Mouse (Mus musculus): ENCODE measurements around the gene Lcn10. TPM values are rescaled to one million over a fixed set of nuclear protein-coding genes. Genes with fewer than 3 reads are reported as not detected.
"Not testable (repeated sequence)": the region's sequence is repeated elsewhere in the genome, so short reads cannot be mapped to it uniquely, and the experiment has no call there.

Gene Lcn10
- polyA plus RNA-seq, 1 experiment from 2014 or later: not detected

GRCm38 (mm10) chr2:25699743-25700142 is 17.2 kb downstream of the Lcn10 start, which contains the start of gene Obp2a:
Gene Obp2a, plus strand, starts transcription at chr2:25700043.
- H3K27ac ChIP-seq (ENCODE audit: low read length); H3K4me3 ChIP-seq (replicated peaks; ENCODE audit: low read length); ATAC-seq; H3K27me3 ChIP-seq (replicated peaks; ENCODE audit: control insufficient read depth, insufficient read depth, low read length); H3K4me1 ChIP-seq (replicated peaks; ENCODE audit: control insufficient read depth, insufficient read depth, low read length); H3K4me2 ChIP-seq (ENCODE audit: low read length); H3K9ac ChIP-seq (replicated peaks; ENCODE audit: low read depth, low read length); H3K36me3 ChIP-seq (ENCODE audit: control insufficient read depth, insufficient read depth); H3K9me3 ChIP-seq (ENCODE audit: control insufficient read depth, low read length): not testable (repeated sequence)
- WGBS: 76% methylated on average over 3 of the region's 3 CpGs

GRCm38 (mm10) chr2:25701001-25701400 is 18.5 kb downstream of the Lcn10 start:
- no peak for ATAC-seq
- Histone ChIP-seq H3K36me3 (ENCODE audit: control insufficient read depth, insufficient read depth) (no peaks in the 10 kb centered on the region), H3K4me3 (replicated peaks; ENCODE audit: low read length) (no peak overlapping the region), H3K4me2 (ENCODE audit: low read length) (no peak overlapping the region), H3K27ac (ENCODE audit: low read length) (no peak overlapping the region), H3K9ac (replicated peaks; ENCODE audit: low read depth, low read length) (no peak overlapping the region), H3K9me3 (ENCODE audit: control insufficient read depth, low read length) (no peaks in the 10 kb centered on the region), H3K27me3 (replicated peaks; ENCODE audit: control insufficient read depth, insufficient read depth, low read length) (no peaks in the 10 kb centered on the region), H3K4me1 (replicated peaks; ENCODE audit: control insufficient read depth, insufficient read depth, low read length) (no peaks in the 10 kb centered on the region)
- 76% methylated on average over 5 of the region's 5 CpGs for WGBS

- H3K27me3 ChIP-seq (replicated peaks; ENCODE audit: control insufficient read depth, insufficient read depth, low read length): no peaks in the 10 kb centered on the region
- H3K36me3 ChIP-seq (ENCODE audit: control insufficient read depth, insufficient read depth): no peaks in the 10 kb centered on the region
- H3K9me3 ChIP-seq (ENCODE audit: control insufficient read depth, low read length): no peaks in the 10 kb centered on the region
- H3K4me3 ChIP-seq (replicated peaks; ENCODE audit: low read length): no peak overlapping the region
- H3K4me2 ChIP-seq (ENCODE audit: low read length): no peak overlapping the region
- no peak overlapping the region for H3K27ac ChIP-seq (ENCODE audit: low read length)
- no peak overlapping the region for H3K9ac ChIP-seq (replicated peaks; ENCODE audit: low read depth, low read length)
- no peak for ATAC-seq
- WGBS: 92% methylated on average over 4 of the region's 4 CpGs
- peaks cover 9% of the 10 kb centered on the region for H3K4me1 ChIP-seq (replicated peaks; ENCODE audit: control insufficient read depth, insufficient read depth, low read length)
These were observed 21.2 kb downstream of the Lcn10 start for GRCm38 (mm10) chr2:25703706-25704105.

GRCm38 (mm10) chr2:25706643-25707481 is 24.3 kb downstream of the Lcn10 start, which contains the start of gene Bmyc:
Gene Bmyc, plus strand, starts transcription at chr2:25706739.
- H3K9ac ChIP-seq (replicated peaks; ENCODE audit: low read depth, low read length): peak within 1 kb of the TSS; percentile 69
- WGBS: under 1% methylated on average over 77 of the region's 78 CpGs
- H3K36me3 ChIP-seq (ENCODE audit: control insufficient read depth, insufficient read depth): no peaks in the 10 kb centered on the region
- peak within 1 kb of the TSS; percentile 68 for H3K4me2 ChIP-seq (ENCODE audit: low read length)
- peaks cover 19% of the 10 kb centered on the region for H3K4me1 ChIP-seq (replicated peaks; ENCODE audit: control insufficient read depth, insufficient read depth, low read length)
- peak within 1 kb of the TSS; percentile 84 for H3K27ac ChIP-seq (ENCODE audit: low read length)
- no peaks in the 10 kb centered on the region for H3K9me3 ChIP-seq (ENCODE audit: control insufficient read depth, low read length)
- ATAC-seq: peak; percentile 98
- H3K4me3 ChIP-seq (replicated peaks; ENCODE audit: low read length): peak within 1 kb of the TSS; percentile 90
- H3K27me3 ChIP-seq (replicated peaks; ENCODE audit: control insufficient read depth, insufficient read depth, low read length): no peaks in the 10 kb centered on the region

GRCm38 (mm10) chr2:25708121-25708520 is 25.6 kb downstream of the Lcn10 start:
- Histone ChIP-seq H3K9me3 (ENCODE audit: control insufficient read depth, low read length) (no peaks in the 10 kb centered on the region), H3K9ac (replicated peaks; ENCODE audit: low read depth, low read length) (no peak overlapping the region), H3K27ac (ENCODE audit: low read length) (no peak overlapping the region), H3K4me1 (replicated peaks; ENCODE audit: control insufficient read depth, insufficient read depth, low read length) (peaks cover 19% of the 10 kb centered on the region), H3K27me3 (replicated peaks; ENCODE audit: control insufficient read depth, insufficient read depth, low read length) (no peaks in the 10 kb centered on the region), H3K4me3 (replicated peaks; ENCODE audit: low read length) (0 out of 2 replicates have a peak overlapping the region, but pooled peaks have one; percentile 15), H3K4me2 (ENCODE audit: low read length) (peak overlapping the region; percentile 46), H3K36me3 (ENCODE audit: control insufficient read depth, insufficient read depth) (no peaks in the 10 kb centered on the region)
- ATAC-seq: no peak
- 87% methylated on average over 2 of the region's 2 CpGs for WGBS

GRCm38 (mm10) chr2:25709056-25709455 is 26.5 kb downstream of the Lcn10 start:
- not testable (repeated sequence) for ATAC-seq

GRCm38 (mm10) chr2:25709791-25710190 is 27.3 kb downstream of the Lcn10 start:
- H3K4me3 ChIP-seq (replicated peaks; ENCODE audit: low read length); ATAC-seq; H3K9ac ChIP-seq (replicated peaks; ENCODE audit: low read depth, low read length); H3K27me3 ChIP-seq (replicated peaks; ENCODE audit: control insufficient read depth, insufficient read depth, low read length); H3K9me3 ChIP-seq (ENCODE audit: control insufficient read depth, low read length); H3K4me2 ChIP-seq (ENCODE audit: low read length); H3K27ac ChIP-seq (ENCODE audit: low read length); H3K36me3 ChIP-seq (ENCODE audit: control insufficient read depth, insufficient read depth): not testable (repeated sequence)
- peaks cover 19% of the 10 kb centered on the region for H3K4me1 ChIP-seq (replicated peaks; ENCODE audit: control insufficient read depth, insufficient read depth, low read length)
- WGBS: 56% methylated on average over 2 of the region's 2 CpGs

More at GRCm38 (mm10) chr2:25709056-25709455, 26.5 kb downstream of the Lcn10 start:
- H3K4me3 ChIP-seq (replicated peaks; ENCODE audit: low read length); H3K27me3 ChIP-seq (replicated peaks; ENCODE audit: control insufficient read depth, insufficient read depth, low read length); H3K4me2 ChIP-seq (ENCODE audit: low read length); H3K9ac ChIP-seq (replicated peaks; ENCODE audit: low read depth, low read length); H3K36me3 ChIP-seq (ENCODE audit: control insufficient read depth, insufficient read depth); H3K9me3 ChIP-seq (ENCODE audit: control insufficient read depth, low read length); H3K27ac ChIP-seq (ENCODE audit: low read length): not testable (repeated sequence)
- WGBS: 88% methylated on average over 1 of the region's 1 CpGs
- H3K4me1 ChIP-seq (replicated peaks; ENCODE audit: control insufficient read depth, insufficient read depth, low read length): peaks cover 19% of the 10 kb centered on the region

- H3K4me3 ChIP-seq (replicated peaks; ENCODE audit: low read length); H3K9ac ChIP-seq (replicated peaks; ENCODE audit: low read depth, low read length); H3K4me2 ChIP-seq (ENCODE audit: low read length); H3K9me3 ChIP-seq (ENCODE audit: control insufficient read depth, low read length); H3K36me3 ChIP-seq (ENCODE audit: control insufficient read depth, insufficient read depth); H3K27me3 ChIP-seq (replicated peaks; ENCODE audit: control insufficient read depth, insufficient read depth, low read length); ATAC-seq; H3K27ac ChIP-seq (ENCODE audit: low read length): not testable (repeated sequence)
- peaks cover 19% of the 10 kb centered on the region for H3K4me1 ChIP-seq (replicated peaks; ENCODE audit: control insufficient read depth, insufficient read depth, low read length)
- 31% methylated on average over 3 of the region's 3 CpGs for WGBS
These were observed 29.1 kb downstream of the Lcn10 start for GRCm38 (mm10) chr2:25711641-25712040.

- H3K27ac ChIP-seq (ENCODE audit: low read length): no peak overlapping the region
- H3K4me3 ChIP-seq (replicated peaks; ENCODE audit: low read length): no peak overlapping the region
- no peaks in the 10 kb centered on the region for H3K27me3 ChIP-seq (replicated peaks; ENCODE audit: control insufficient read depth, insufficient read depth, low read length)
- no peaks in the 10 kb centered on the region for H3K36me3 ChIP-seq (ENCODE audit: control insufficient read depth, insufficient read depth)
- H3K9ac ChIP-seq (replicated peaks; ENCODE audit: low read depth, low read length): no peak overlapping the region
- H3K9me3 ChIP-seq (ENCODE audit: control insufficient read depth, low read length): no peaks in the 10 kb centered on the region
- no peak overlapping the region for H3K4me2 ChIP-seq (ENCODE audit: low read length)
- no peak for ATAC-seq
- no peaks in the 10 kb centered on the region for H3K4me1 ChIP-seq (replicated peaks; ENCODE audit: control insufficient read depth, insufficient read depth, low read length)
These were observed 34.7 kb downstream of the Lcn10 start for GRCm38 (mm10) chr2:25717222-25717621.
